Mouse (Mus musculus) forebrain, embryonic 16.5 days (tissue): ENCODE measurements around the gene C1qtnf6. TPM values are rescaled to one million over a fixed set of nuclear protein-coding genes. Genes with fewer than 3 reads are reported as not detected.

ENCODE experiments used
- ATAC-seq: fragments of 200-750 bp; cut with Nextera tagmentation; 2 replicates; pipeline ENCODE4 v1.8.0; 2017; ENCODE audit warnings: mild to moderate bottlenecking, moderate library complexity
- H3K27ac ChIP-seq: fragments of 300-500 bp; sonication (generic); 2 replicates; pipeline ENCODE4 v1.5.1; 2014; ENCODE audit warnings: low read length, control low read depth
- H3K27me3 ChIP-seq: fragments of 300-500 bp; sonication (generic); replicated peaks from 2 replicates; pipeline ENCODE4 v1.6.1; 2014; ENCODE audit warnings: low read length; ENCODE audit not compliant: control insufficient read depth, insufficient read depth
- H3K36me3 ChIP-seq: fragments of 300-500 bp; sonication (generic); 2 replicates; pipeline ENCODE4 v1.6.1; 2014; ENCODE audit not compliant: control insufficient read depth, insufficient read depth
- H3K4me1 ChIP-seq: fragments of 300-500 bp; sonication (generic); replicated peaks from 2 replicates; pipeline ENCODE4 v1.6.1; 2014; ENCODE audit warnings: low read length; ENCODE audit not compliant: control insufficient read depth, insufficient read depth
- H3K4me2 ChIP-seq: fragments of 300-500 bp; sonication (generic); 2 replicates; pipeline ENCODE4 v1.6.1; 2014; ENCODE audit warnings: mild to moderate bottlenecking, low read length, control low read depth
- H3K4me3 ChIP-seq: fragments of 300-500 bp; sonication (generic); replicated peaks from 2 replicates; pipeline ENCODE4 v1.5.1; 2014; ENCODE audit warnings: mild to moderate bottlenecking, low read length, control low read depth
- H3K9ac ChIP-seq: fragments of 300-500 bp; sonication (generic); replicated peaks from 2 replicates; pipeline ENCODE4 v1.6.1; 2014; ENCODE audit warnings: low read depth, low read length, control low read depth
- H3K9me3 ChIP-seq: fragments of 300-500 bp; sonication (generic); 2 replicates; pipeline ENCODE4 v1.6.1; 2016; ENCODE audit warnings: low read length; ENCODE audit not compliant: control insufficient read depth
- WGBS: fragments of 180-500 bp; shearing (Covaris S2); extraction: QIAGEN DNeasy Blood & Tissue Kit; methylation state at CpG from one replicate; pipeline ENCODE4 v1.1.7; 2014; 5-methylcytosine and 5-hydroxymethylcytosine counted together
- polyA plus RNA-seq: library from polyadenylated mRNA; unstranded; fragments of >200 nt; fragmentation: Nextera tagmentation; extraction: Ambion mirVana; gene quantifications from 2 replicates; pipeline ENCODE4 v1.2.1, GENCODE M21; 2015

C1qtnf6 gene
- polyA plus RNA-seq, 1 experiment from 2014 or later, result 5.6 TPM

GRCm38 (mm10) chr15:78547415-78548335 lies 16.5 kb upstream of the C1qtnf6 start:
- no peaks in the 10 kb centered on the region for H3K27me3 ChIP-seq
- no peak overlapping the region for H3K4me3 ChIP-seq
- no peak overlapping the region for H3K9ac ChIP-seq
- peaks cover 9% of the 10 kb centered on the region for H3K9me3 ChIP-seq
- no peak overlapping the region for H3K4me2 ChIP-seq
- WGBS, result 52% methylated on average over 5 of the region's 5 CpGs
- ATAC-seq, result no peak
- no peaks in the 10 kb centered on the region for H3K36me3 ChIP-seq
- peaks cover 22% of the 10 kb centered on the region for H3K4me1 ChIP-seq
- no peak overlapping the region for H3K27ac ChIP-seq

GRCm38 (mm10) chr15:78546060-78546459 lies 14.8 kb upstream of the C1qtnf6 start:
- no peaks in the 10 kb centered on the region for H3K27me3 ChIP-seq
- no peak overlapping the region for H3K27ac ChIP-seq
- no peaks in the 10 kb centered on the region for H3K36me3 ChIP-seq
- WGBS, result 82% methylated on average over 4 of the region's 4 CpGs
- no peak for ATAC-seq
- H3K4me2 ChIP-seq, result no peak overlapping the region
- H3K4me1 ChIP-seq, result peaks cover 38% of the 10 kb centered on the region
- H3K4me3 ChIP-seq, result no peak overlapping the region
- peaks cover under 1% of the 10 kb centered on the region; the same call in 1 of the 2 replicates for H3K9me3 ChIP-seq
- H3K9ac ChIP-seq, result no peak overlapping the region

GRCm38 (mm10) chr15:78544561-78545001 lies 13.4 kb upstream of the C1qtnf6 start, which contains the start of gene Sstr3:
Gene Sstr3, minus strand, starts transcription at chr15:78544685.
- peak within 1 kb of the TSS; percentile 18 for H3K4me3 ChIP-seq
- H3K9ac ChIP-seq, result peak within 1 kb of the TSS; percentile 37
- WGBS, result 10% methylated on average over 12 of the region's 14 CpGs

GRCm38 (mm10) chr15:78544041-78544440 lies 12.8 kb upstream of the C1qtnf6 start:
- peak overlapping the region; percentile 43 for H3K4me2 ChIP-seq
- H3K4me3 ChIP-seq, result no peak overlapping the region
- no peaks in the 10 kb centered on the region for H3K27me3 ChIP-seq
- H3K36me3 ChIP-seq, result no peaks in the 10 kb centered on the region
- ATAC-seq, result no peak
- H3K9ac ChIP-seq, result peak overlapping the region; percentile 35
- no peaks in the 10 kb centered on the region for H3K9me3 ChIP-seq
- peaks cover 41% of the 10 kb centered on the region for H3K4me1 ChIP-seq
- peak overlapping the region; percentile 43 for H3K27ac ChIP-seq
- 66% methylated on average over 15 of the region's 15 CpGs for WGBS

More at GRCm38 (mm10) chr15:78544561-78545001, 13.4 kb upstream of the C1qtnf6 start, which contains the start of gene Sstr3:
- Histone ChIP-seq H3K27ac (peak within 1 kb of the TSS; percentile 43), H3K4me1 (peaks cover 41% of the 10 kb centered on the region), H3K4me2 (peak within 1 kb of the TSS; percentile 43), H3K9me3 (no peaks in the 10 kb centered on the region), H3K36me3 (no peaks in the 10 kb centered on the region), H3K27me3 (no peaks in the 10 kb centered on the region)
- no peak for ATAC-seq

GRCm38 (mm10) chr15:78542767-78543303 lies 11.6 kb upstream of the C1qtnf6 start:
- Histone ChIP-seq H3K4me3 (no peak overlapping the region), H3K9ac (no peak overlapping the region), H3K36me3 (no peaks in the 10 kb centered on the region), H3K4me2 (no peak overlapping the region), H3K27me3 (no peaks in the 10 kb centered on the region), H3K9me3 (no peaks in the 10 kb centered on the region), H3K4me1 (peaks cover 41% of the 10 kb centered on the region), H3K27ac (peak overlapping the region; percentile 31)
- 46% methylated on average over 7 of the region's 7 CpGs for WGBS
- peak; percentile 32 for ATAC-seq

- H3K9me3 ChIP-seq, result no peaks in the 10 kb centered on the region
- H3K4me3 ChIP-seq, result no peak overlapping the region
- peaks cover 41% of the 10 kb centered on the region for H3K4me1 ChIP-seq
- 77% methylated on average over 3 of the region's 3 CpGs for WGBS
- no peak overlapping the region for H3K9ac ChIP-seq
- H3K36me3 ChIP-seq, result no peaks in the 10 kb centered on the region
- peak overlapping the region; percentile 30; the same call in 1 of the 2 replicates for H3K27ac ChIP-seq
- no peak; the same call in 1 of the 2 replicates for ATAC-seq
- H3K4me2 ChIP-seq, result no peak overlapping the region
- no peaks in the 10 kb centered on the region for H3K27me3 ChIP-seq
Measured at GRCm38 (mm10) chr15:78542098-78542766, 11.0 kb upstream of the C1qtnf6 start.

GRCm38 (mm10) chr15:78541606-78542005 lies 10.4 kb upstream of the C1qtnf6 start:
- whole genome bisulfite sequencing, result 32% methylated on average over 3 of the region's 3 CpGs
- H3K4me3 ChIP-seq, result no peak overlapping the region
- no peak overlapping the region for H3K4me2 ChIP-seq
- H3K36me3 ChIP-seq, result no peaks in the 10 kb centered on the region
- H3K4me1 ChIP-seq, result peaks cover 41% of the 10 kb centered on the region
- no peak overlapping the region for H3K27ac ChIP-seq
- no peaks in the 10 kb centered on the region for H3K9me3 ChIP-seq
- peak; percentile 37 for ATAC-seq
- no peak overlapping the region for H3K9ac ChIP-seq
- no peaks in the 10 kb centered on the region for H3K27me3 ChIP-seq

GRCm38 (mm10) chr15:78541036-78541435 lies 9.8 kb upstream of the C1qtnf6 start:
- Histone ChIP-seq H3K9me3 (no peaks in the 10 kb centered on the region), H3K9ac (no peak overlapping the region), H3K4me1 (peaks cover 41% of the 10 kb centered on the region), H3K4me3 (no peak overlapping the region), H3K36me3 (no peaks in the 10 kb centered on the region), H3K27ac (no peak overlapping the region), H3K27me3 (no peaks in the 10 kb centered on the region), H3K4me2 (no peak overlapping the region)
- WGBS, result 38% methylated on average over 3 of the region's 3 CpGs
- ATAC-seq, result no peak
